Mouse (Mus musculus) cortical plate, adult 2 months (tissue): ENCODE measurements around the gene Mgat5.

ENCODE experiments used
- CTCF ChIP-seq: fragments of 200-500 bp; IDR thresholded peaks from 2 replicates; pipeline ENCODE4 v1.5.1; 2011; ENCODE audit warnings: mild to moderate bottlenecking, control low read depth, low read length; ENCODE audit not compliant: insufficient read depth; ENCODE audit errors: extremely low read depth
- POLR2A ChIP-seq: fragments of 200-500 bp; IDR thresholded peaks from 2 replicates; pipeline ENCODE4 v1.6.1; 2011; ENCODE audit warnings: mild to moderate bottlenecking, low read length, control low read depth; ENCODE audit not compliant: insufficient read depth; ENCODE audit errors: extremely low read depth

DNA sequence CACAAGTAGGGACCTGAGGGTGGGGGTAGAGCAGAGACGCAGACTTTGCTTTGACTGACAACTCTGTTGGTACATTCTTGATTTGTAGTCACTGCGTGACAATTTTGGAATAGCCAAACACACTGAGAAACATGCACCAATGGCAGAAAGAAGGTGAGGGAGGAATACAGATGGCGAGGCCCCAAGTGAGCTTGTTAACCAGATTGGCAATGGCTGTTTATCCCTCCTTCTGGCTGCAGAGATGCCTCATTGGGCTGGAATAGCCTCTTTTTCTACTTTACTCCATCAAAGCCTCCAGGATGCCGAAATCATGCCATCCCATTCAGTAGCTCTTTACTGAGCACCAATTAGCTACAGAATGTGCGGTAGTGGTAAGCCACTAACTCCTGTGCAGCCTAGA is 270.9 kb downstream of the Mgat5 start:
- TF ChIP-seq POLR2A = no peak
- no peak for TF ChIP-seq CTCF
